Mouse (Mus musculus) embryonic facial prominence, embryonic 13.5 days (tissue): ENCODE results near the gene Usp31. TPM values are rescaled to one million over a fixed set of nuclear protein-coding genes. Genes with fewer than 3 reads are reported as not detected.

ENCODE experiments used
- polyA plus RNA-seq: library from polyadenylated mRNA; unstranded; fragments of >200 nt; fragmentation: Nextera tagmentation; extraction: Ambion mirVana; gene quantifications from 2 replicates; pipeline ENCODE4 v1.2.1, GENCODE M21; 2015

Usp31 gene
- polyA plus RNA-seq, 1 experiment from 2014 or later = 2.4 TPM

Other genes starting within 250 kb of the Usp31 start
- 0.98 and 1.2 TPM in 2 replicates for gene Scnn1g, start 27.2 kb upstream of the Usp31 start, polyA plus RNA-seq
- 0.23 and 0.37 TPM in 2 replicates for gene Scnn1b, start 157.8 kb upstream of the Usp31 start, polyA plus RNA-seq